Mouse (Mus musculus) right cerebral cortex, postnatal 36 days (tissue): Measurements from ENCODE around the gene Gm19935.
A peak's percentile ranks its signal among the peaks of the same experiment; 100 is the strongest.

Source experiments
- DNase-seq, 2 experiments: peaks; one replicate each; pipeline ENCODE4 v3.0.0; 2022; ENCODE audit warnings: low spot score in 2 of 2, mixed read lengths in 1 of 2

The Gm19935 gene

GRCm38 (mm10) chr8:90817293-90817692, at the start of gene Gm19935:
TSS of gene Gm19935 (minus strand) at chr8:90817393.
- no peak for DNase-seq

DNA sequence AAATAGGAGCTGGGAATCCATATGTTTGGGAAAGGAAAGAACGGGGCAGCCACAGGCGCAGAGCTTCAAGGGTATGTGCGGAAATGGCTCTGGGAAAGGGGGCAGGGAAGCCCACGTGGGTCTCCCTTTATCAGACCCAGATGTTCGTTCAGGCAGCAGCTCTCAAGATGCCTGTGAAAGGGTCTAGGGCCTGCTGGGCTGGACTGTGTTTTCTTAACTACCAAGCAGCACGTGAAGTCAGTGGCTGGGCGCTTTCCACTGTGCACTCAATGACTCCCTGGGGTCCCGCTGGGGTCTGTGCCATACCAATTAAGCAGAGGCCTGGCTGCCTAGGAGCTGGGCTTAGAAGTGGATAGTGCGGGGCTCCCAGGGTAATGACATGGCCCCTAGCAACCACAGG, 44.8 kb upstream of the Gm19935 start:
- no peak for DNase-seq

- DNase-seq = peak; percentile 39 to 41
Measured at GRCm38 (mm10) chr8:90861266-90861944, 44.2 kb upstream of the Gm19935 start.

DNA sequence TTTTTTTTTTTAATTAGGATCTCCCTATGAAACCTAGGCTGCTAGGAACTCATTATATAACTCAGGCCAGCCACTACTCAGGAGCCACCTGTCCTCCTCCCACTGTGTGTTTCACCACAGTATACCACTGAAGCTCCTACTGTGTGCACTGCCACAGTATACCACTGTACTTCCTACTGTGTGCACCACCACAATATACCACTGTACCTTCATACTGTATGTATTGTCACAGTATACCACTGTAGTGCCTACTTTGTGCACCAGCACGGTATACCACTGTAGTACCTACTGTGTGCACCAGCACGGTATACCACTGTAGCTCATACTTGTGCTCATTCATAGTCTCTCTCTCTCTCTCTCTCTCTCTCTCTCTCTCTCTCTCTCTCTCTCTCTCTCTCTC, 40.9 kb upstream of the Gm19935 start:
- DNase-seq = no peak

- no peak for DNase-seq
Measured at GRCm38 (mm10) chr8:90856952-90857351, 39.8 kb upstream of the Gm19935 start.

GRCm38 (mm10) chr8:90856171-90856570, 39.0 kb upstream of the Gm19935 start:
- DNase-seq = no peak

DNA sequence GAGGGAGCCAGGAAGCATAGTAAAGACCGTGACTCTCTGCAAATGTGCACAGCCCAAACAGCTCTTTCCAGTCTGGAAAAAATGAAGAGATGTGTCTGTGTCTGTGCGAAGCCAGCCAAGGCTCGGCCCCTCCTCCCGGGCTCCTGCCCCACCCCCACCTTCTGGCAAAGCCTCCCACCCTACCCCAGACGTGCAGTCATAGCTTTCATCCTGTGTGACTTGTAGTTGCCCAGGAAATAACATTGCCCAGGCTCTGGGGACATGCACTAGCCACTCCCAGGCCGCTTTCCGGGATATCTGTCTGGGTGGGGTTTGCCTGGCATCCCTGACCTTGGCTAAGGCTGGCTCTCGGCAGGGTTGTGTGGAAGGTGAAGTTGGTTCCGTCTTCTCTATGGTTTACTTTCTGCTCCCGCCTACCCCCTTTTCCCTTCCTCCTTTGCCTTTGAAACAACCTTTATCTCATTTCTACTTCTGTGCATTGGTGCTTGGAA, 37.5 kb upstream of the Gm19935 start:
- no peak for DNase-seq

DNA sequence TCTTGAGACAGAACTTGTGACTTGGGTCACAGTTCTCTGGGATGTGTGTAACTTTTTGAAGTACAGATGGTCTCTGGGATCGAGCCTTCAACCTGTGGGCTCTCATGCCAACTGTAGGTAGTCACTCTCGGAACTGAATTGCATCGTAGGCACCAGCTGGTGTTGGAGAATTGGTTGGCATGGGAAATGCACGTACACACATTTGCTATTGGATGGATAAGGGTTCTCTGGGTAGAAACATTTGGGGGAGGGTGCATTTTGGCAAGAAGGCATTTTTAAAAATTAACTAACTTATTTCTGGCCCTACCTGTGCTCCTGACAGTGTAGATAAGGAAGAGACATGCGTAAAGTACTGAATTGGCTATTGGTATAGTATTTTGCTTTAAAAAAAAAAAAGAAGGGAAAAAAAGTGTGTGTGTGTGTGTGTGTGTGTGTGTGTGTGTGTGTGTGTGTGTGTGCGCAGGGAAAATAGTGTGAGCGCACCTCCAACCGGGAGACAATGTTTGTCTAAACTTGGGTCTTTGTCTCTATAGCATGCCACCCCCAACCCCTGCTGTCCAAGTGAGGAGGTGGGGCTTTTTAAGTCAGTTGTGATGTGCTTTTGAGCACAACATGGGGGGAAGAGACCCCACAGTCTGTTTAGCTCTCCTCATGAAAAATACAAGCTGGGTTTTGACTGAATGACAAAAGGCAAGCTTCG, 36.9 kb upstream of the Gm19935 start:
- no peak for DNase-seq

- DNase-seq = no peak
Measured at GRCm38 (mm10) chr8:90851544-90851943, 34.4 kb upstream of the Gm19935 start.

- peak in 1 of 2 experiments; percentile 73 for DNase-seq
Measured at GRCm38 (mm10) chr8:90849462-90850050, 32.4 kb upstream of the Gm19935 start.

- DNase-seq = no peak
Measured at GRCm38 (mm10) chr8:90847980-90848379, 30.8 kb upstream of the Gm19935 start.

- no peak for DNase-seq
Measured at GRCm38 (mm10) chr8:90844179-90844967, 27.2 kb upstream of the Gm19935 start.

DNA sequence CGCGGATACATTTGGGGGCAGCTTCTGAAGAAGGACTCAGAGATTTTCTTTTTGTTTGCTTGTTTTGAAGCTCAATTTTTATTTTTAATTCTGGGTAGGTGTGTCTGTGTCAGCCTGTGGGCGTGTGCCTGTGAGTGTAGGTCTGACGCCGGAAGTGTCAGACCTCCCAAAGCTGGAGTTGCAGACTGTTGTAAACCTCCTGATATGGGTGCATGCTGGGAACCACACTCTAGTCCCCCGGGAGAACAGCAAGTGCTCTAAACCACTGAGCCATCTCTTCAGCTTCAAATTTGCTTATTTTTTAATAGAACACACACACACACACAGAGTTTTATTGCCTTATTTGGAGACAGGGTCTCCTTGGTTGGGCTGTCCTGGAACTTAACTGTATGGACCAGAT, 25.9 kb upstream of the Gm19935 start:
- no peak for DNase-seq

- no peak for DNase-seq
Measured at GRCm38 (mm10) chr8:90841321-90841720, 24.1 kb upstream of the Gm19935 start.

DNA sequence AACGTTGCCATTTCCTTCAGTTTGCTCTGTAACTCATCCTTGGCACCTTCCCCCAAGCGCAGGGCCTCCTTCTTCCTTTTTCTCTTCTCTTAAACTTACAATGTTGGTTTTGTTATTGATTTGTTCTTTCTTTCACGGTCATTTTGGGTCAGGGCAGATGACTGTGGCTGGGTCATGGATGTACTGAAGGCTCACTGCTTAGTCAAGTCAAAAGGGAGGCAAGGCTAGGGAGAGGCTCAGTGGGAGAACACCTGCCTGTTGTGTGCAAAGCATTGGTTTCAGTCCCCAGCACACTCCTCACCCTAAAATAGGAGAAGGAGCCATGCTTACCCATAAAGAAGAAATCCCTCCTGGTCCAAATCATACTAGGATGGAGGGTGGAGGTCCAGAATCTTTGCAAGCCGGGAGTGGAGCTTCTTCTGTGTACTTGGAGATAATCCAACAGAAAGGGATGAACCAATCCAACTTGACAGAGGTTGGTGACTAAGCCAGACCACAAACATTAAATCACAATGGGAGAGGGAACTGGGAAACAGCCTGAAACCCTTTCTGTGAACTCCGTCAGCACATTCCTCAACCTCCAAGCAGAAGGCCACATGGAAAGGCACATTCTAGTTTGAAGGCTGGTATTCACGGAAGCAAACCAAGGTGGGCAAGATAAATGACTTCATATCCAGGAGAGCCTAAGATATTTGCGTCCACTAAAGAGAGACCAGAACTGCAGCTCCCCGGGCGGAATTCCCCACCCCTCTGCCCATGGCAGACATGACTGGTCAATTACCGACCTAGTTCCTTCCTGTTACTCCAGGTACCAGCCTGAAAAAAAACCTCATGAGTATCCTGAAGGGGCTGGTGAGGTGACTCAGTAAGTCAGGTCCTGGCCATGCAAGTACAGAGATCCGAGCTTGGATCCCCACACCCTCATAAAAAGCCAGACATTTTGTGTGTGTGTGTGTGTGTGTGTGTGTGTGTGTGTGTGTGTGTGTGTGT, 22.8 kb upstream of the Gm19935 start:
- DNase-seq = no peak

GRCm38 (mm10) chr8:90837440-90837839, 20.2 kb upstream of the Gm19935 start:
- peak in 1 of 2 experiments; percentile 43 for DNase-seq

- no peak for DNase-seq
Measured at GRCm38 (mm10) chr8:90834321-90834672, 17.1 kb upstream of the Gm19935 start.

- no peak for DNase-seq
Measured at GRCm38 (mm10) chr8:90833628-90834320, 16.6 kb upstream of the Gm19935 start.

DNA sequence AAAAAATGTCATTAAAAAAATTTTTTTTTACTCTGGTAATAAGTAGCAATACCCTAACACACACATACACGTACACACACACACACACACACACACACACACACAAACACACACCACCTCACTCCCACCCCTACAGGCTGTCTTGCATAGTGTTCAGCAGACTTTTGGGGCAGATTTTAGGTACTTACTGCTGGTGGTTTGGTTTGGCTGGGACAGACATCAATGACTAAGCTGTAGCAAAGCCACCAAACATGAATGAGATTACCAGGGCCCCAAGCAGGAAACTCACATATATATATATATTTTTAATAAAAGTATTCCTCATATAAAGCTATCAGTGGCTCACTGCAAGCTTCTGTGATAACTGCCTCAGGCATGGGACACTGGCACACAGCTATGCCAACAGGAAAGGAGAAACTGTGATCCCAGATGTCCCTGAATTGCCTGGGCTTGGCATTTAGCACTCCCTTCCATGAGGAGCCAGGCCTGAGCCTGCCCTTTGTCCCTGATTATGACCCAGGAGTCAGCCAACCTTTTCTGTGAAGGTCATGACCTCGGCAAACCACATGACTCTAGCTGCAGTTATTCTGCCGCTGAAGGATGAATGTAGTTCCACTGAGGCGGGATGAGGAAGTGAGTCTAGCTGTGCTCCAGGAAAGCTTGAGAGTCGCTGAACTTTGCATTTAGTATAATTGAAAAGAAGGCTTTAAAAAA, 15.5 kb upstream of the Gm19935 start:
- DNase-seq = no peak

- DNase-seq = no peak
Measured at GRCm38 (mm10) chr8:90830980-90831379, 13.8 kb upstream of the Gm19935 start.
